Mouse (Mus musculus): ENCODE data around the gene Creld1.

Gene Creld1

DNA sequence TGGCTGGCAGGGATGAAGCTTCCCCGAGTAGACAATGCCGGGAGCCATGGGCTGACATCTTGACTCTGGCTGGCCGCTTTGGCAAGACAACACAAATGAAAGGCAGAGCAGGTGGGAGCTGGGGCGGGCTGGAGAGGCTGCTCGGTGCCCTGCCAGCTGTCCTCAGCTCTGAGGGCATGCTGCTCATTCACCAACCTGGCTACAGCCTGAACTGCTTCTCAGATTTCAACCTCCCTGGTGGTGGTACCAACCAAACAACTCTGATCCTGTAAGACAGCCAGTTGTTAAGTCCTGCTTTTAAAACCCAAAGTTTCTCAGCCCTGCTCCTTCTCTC is 25.8 kb downstream of the Creld1 start:
- no peak for DNase-seq (ENCODE audit: low spot score)

DNA sequence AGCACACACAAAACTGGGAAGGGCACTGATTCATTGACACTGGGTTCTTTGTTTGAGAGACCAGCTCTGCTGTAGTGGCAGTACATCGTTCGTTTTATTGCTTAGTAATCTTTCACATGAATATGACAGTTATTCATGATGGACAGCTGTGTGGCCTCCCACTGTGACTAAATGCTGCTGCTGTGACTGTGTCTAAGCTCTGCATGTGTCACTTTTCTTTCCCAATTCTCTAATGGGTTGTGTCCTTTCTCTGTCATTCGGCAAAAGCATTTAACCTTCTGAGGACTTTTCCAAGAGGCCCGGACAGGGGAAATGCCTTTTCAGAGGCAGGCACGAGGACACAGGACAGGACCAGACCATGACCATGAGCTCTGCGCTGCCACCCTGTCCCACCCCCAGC is 30.8 kb downstream of the Creld1 start:
- DNase-seq (ENCODE audit: low spot score), result no peak

DNA sequence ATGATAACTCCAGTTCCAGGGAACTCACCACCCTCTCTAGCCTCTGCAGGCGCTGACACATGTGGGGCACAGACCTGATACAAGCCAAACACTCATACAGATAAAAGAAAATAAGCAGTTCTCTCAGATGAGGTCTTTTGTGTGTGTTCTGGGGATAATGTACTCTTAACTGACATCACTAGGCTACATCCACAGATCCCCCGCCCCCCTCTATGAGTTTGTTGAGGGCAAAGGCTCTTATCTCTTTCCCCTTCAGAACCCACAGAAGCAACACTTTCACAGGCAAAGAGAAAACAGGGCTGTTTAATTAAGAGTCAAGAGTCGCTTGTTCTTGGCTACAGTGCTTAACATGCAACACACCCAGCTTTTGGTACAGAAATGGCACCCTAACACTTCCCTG is 31.5 kb downstream of the Creld1 start:
- DNase-seq (ENCODE audit: low spot score), result no peak

DNA sequence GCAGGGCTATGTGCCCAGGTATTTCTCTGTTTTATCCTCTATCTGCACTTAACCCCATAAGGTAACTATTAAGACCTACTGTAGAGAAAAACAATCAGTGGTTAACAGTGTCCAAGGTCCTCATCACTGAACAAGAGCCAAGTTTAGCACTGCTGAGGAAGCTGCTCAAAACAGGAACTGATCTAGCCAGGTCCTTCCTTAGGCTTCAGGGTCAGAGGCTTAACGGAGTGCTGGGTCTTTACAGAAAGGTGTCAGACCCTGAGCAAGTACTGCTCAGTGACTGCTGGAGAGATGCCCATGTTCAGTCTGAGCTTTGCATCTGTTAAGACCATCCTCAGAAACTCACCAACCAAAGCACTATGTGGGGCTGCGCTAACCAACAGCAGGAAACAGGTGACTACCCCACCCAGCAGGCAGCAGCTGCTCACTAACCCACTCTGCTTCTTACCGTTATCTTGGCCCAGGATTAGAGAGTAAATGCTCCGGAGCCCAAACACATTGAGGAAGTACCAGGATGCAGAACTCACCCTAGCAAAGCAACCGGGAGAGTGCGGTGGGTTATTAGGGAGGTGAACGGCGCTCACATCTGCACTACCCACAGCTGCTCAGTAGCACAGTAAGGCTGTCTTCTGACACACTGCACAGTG is 34.5 kb downstream of the Creld1 start:
- DNase-seq (ENCODE audit: low spot score), result no peak

DNA sequence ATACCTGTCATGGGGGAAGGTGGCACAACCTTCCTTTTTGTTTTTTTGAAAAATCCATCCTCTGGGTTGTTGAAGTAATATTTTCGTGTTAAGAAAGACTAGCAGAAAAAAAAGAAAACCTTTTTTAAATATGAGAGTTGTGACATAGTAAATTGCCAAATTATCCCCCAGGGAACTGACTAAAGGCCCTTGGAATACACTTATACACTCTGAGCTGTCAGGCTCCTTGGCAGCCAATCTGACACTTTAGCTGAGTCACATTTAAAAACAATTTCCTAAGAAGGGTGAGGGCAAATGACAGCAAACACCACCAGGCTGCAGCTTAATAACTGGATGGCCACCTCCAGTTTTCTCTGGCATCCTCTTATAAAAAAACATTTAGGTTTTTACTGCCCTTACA is 39.2 kb downstream of the Creld1 start:
- DNase-seq (ENCODE audit: low spot score), result no peak

DNA sequence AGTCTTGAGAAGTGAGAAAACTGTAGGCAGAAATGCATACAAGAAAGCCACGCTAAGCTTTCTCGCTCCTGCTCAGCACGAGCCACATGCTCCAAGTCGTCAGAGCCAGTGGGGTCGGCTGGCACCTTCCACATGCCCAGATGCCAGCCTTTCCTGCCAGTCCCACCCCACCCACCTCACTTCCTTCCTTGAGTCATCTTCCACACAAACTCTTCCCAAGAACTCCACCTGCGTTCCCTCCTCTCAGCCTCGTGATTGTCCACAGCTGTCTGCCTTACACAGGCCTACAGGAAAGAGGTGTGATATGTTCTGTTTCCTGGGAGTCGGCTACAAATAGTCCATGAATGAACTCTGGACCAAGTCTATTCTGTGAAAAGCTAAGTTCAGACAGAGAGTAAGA is 40.3 kb downstream of the Creld1 start:
- DNase-seq (ENCODE audit: low spot score), result no peak

DNA sequence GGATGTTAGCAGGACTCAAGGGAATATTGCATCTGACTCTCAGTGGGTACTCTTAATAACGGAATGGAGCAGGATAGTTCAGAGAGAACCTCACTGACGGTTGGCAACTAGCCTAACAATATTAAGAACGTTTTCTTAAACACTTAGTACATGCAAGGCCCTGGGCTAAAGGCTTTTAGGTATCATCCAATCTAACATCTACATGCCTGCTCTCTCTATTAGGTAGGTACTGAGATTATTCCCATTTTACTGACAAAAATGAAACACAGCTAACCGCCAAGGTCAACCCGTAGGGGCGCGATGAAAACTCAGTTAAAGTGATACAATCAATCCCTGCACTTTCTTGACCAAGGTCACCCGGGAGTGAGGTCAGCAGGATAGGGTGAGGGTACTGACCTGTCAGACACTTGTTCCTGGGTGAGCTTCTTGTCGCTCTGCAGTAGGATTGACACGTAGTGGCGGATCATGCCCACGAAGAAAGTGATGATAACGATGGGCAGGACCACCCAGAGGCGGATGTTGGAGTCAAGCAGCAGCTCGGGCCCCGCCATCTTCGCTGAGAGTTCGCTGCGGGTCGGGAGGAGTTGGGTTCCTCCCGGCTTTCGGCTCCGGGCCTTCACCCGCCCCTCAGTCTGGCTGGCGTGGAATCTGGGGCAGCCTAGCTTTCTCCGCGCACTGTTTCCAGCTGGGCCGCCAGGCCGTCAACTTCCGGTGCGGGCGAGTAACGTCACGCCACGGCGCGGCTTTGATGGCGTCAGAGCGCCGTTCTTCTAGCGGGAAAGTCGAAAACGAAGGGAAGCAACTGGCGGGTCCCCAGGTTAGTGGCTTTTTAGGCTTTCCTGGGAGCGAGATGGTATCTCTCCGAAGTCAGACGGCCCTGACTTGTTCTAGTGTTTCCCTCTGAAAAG is 48.1 kb downstream of the Creld1 start, which contains the start of the genes Emc3 and Fancd2:
Emc3 (minus strand) TSS at position 721 of the 908 bp plus-strand sequence.
Fancd2 (plus strand) TSS at position 751 of the 908 bp plus-strand sequence.
- peak; percentile 73 for DNase-seq (ENCODE audit: low spot score)

DNA sequence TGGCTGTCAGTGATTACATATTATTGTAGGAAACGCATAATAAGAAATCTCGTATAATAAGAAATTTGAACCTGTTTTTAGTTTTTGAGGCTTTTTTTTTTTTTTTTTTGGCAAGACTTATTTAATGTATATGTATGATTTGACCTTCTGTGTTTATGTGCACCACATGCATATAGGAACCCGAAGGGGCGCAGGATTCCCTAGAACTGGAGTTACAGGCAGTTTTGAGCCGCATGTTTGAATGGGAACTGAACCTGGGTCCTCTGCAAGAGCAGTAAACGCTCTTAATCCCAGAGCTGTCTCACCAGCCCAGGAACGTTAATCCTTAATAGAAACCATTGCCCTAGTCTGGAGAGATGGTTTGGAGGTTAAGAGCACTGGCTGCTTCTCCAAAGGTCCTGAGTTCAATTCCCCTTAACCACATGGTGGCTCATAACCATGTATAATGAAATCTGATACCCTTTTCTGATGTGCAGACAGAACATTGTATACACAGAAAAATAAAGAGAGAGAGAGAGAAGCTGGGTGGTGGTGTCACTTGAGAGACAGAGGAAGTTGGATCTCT is 48.8 kb downstream of the Creld1 start:
- no peak for DNase-seq (ENCODE audit: low spot score)

DNA sequence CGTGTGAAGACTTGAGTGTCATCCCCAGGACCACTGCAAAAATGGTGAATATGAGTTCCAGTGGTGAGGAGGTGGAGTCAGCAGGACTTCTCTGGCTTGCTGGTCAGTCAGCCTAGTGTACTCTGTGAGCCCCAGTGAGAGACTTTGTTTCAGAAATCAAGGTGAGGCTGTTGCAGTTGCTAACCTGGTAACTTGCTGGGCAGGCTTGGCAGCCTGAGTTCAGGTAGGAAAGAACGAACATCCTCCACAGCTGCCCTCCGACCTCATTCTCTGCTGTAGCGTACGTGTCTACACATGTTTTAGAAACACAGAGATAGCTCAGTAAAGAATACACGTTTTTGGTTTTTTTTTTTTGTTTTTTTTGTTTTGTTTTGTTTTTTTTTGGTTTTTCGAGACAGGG is 51.8 kb downstream of the Creld1 start:
- no peak for DNase-seq (ENCODE audit: low spot score)

DNA sequence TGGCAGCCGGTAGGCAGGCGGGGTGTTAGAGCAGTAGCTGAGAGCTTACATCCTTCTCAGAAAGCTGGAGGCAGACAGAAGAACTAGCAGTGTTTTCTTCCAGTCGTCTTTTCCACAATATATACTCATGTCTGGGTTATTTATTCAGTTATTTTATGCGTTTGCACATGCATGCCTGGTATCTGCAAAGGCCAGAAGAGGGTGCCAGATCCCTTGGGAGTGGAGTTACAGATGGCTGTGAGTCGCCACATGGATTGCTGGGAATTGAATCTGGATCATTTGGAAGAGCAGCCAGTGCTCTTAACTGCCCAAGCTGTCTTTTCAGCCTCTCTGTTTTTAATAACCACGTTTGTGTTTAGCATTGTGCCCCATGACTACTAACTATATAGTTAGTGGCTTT is 58.5 kb downstream of the Creld1 start:
- no peak for DNase-seq (ENCODE audit: low spot score)

Data from ovary, adult 18-20 months (tissue).